Mouse (Mus musculus): Measurements from ENCODE around the gene Lrrtm4. TPM values are rescaled to one million over a fixed set of nuclear protein-coding genes. Genes with fewer than 3 reads are reported as not detected.

Gene Lrrtm4
- total and polyA plus RNA-seq, 3 experiments, result not detected

GRCm38 (mm10) chr6:80162585-80162984, 143.9 kb downstream of the Lrrtm4 start:
- Histone ChIP-seq H3K27me3 (ENCODE audit: control insufficient read depth in 1 of 2, insufficient read depth in 2 of 2, low read length in 2 of 2) (no peaks in the 10 kb centered on the region), H3K4me1 (ENCODE audit: control insufficient read depth in 1 of 2, insufficient read depth in 2 of 2, low read length in 2 of 2) (no peaks in the 10 kb centered on the region), H3K4me3 (ENCODE audit: control insufficient read depth in 1 of 2, insufficient read depth in 1 of 2, low read depth in 2 of 2, low read length in 2 of 2) (no peak overlapping the region), H3K9ac (ENCODE audit: control insufficient read depth, low read depth, low read length, poor library complexity, severe bottlenecking) (no peak overlapping the region), H3K27ac (ENCODE audit: control insufficient read depth, low read depth, low read length) (no peak overlapping the region), H3K9me3 (replicated peaks; ENCODE audit: insufficient read depth, low read length) (no peaks in the 10 kb centered on the region), H3K36me3 (ENCODE audit: control insufficient read depth in 1 of 2, insufficient read depth in 2 of 2, low read length in 2 of 2) (no peaks in the 10 kb centered on the region), H3K79me2 (ENCODE audit: control insufficient read depth, insufficient read depth, low read length, poor library complexity) (no peaks in the 10 kb centered on the region)
- DNase-seq (ENCODE audit: low read depth, low spot score), result no peak
- TF ChIP-seq POLR2A (IDR thresholded peaks at IDR 0.05; ENCODE audit: control insufficient read depth in 1 of 2, insufficient read depth in 1 of 2, low read depth in 1 of 2, low read length in 2 of 2, poor library complexity in 1 of 2), result no peak
- TF ChIP-seq MAFK (IDR thresholded peaks at IDR 0.05; ENCODE audit: borderline replicate concordance, low read depth, low read length), result no peak
- TF ChIP-seq HCFC1 (IDR thresholded peaks at IDR 0.05; ENCODE audit: low read depth, low read length), result no peak
- TF ChIP-seq POLR2AphosphoS2 (IDR thresholded peaks at IDR 0.05; ENCODE audit: low read length), result no peak
- no peak for TF ChIP-seq USF2 (IDR thresholded peaks at IDR 0.05; ENCODE audit: borderline replicate concordance in 1 of 2, insufficient read depth in 1 of 2, low read depth in 1 of 2, low read length in 2 of 2)
- TF ChIP-seq MAZ (IDR thresholded peaks at IDR 0.05; ENCODE audit: low read depth, low read length), result no peak
- TF ChIP-seq MXI1 (IDR thresholded peaks at IDR 0.05; ENCODE audit: low read depth, low read length), result no peak
- no peak for TF ChIP-seq UBTF (IDR thresholded peaks at IDR 0.05; ENCODE audit: borderline replicate concordance, insufficient read depth, low read depth, low read length)
- no peak for TF ChIP-seq BHLHE40 (IDR thresholded peaks at IDR 0.05; ENCODE audit: borderline replicate concordance, low read depth, low read length)
- no peak for TF ChIP-seq ETS1 (IDR thresholded peaks at IDR 0.05; ENCODE audit: low read depth, low read length)
- no peak for TF ChIP-seq ELF1 (IDR thresholded peaks at IDR 0.05; ENCODE audit: low read depth, low read length)
- TF ChIP-seq SIN3A (IDR thresholded peaks at IDR 0.05; ENCODE audit: low read length), result no peak

GRCm38 (mm10) chr6:80181916-80182315, 163.2 kb downstream of the Lrrtm4 start:
- Histone ChIP-seq H3K9me3 (replicated peaks; ENCODE audit: insufficient read depth, low read length) (no peaks in the 10 kb centered on the region), H3K79me2 (ENCODE audit: control insufficient read depth, insufficient read depth, low read length, poor library complexity) (no peaks in the 10 kb centered on the region), H3K9ac (ENCODE audit: control insufficient read depth, low read depth, low read length, poor library complexity, severe bottlenecking) (no peak overlapping the region), H3K4me1 (ENCODE audit: control insufficient read depth in 1 of 2, insufficient read depth in 2 of 2, low read length in 2 of 2) (no peaks in the 10 kb centered on the region), H3K36me3 (ENCODE audit: control insufficient read depth in 1 of 2, insufficient read depth in 2 of 2, low read length in 2 of 2) (no peaks in the 10 kb centered on the region), H3K4me3 (ENCODE audit: control insufficient read depth in 1 of 2, insufficient read depth in 1 of 2, low read depth in 2 of 2, low read length in 2 of 2) (no peak overlapping the region), H3K27ac (ENCODE audit: control insufficient read depth, low read depth, low read length) (no peak overlapping the region), H3K27me3 (ENCODE audit: control insufficient read depth in 1 of 2, insufficient read depth in 2 of 2, low read length in 2 of 2) (no peaks in the 10 kb centered on the region)
- no peak for DNase-seq (ENCODE audit: low read depth, low spot score)
- no peak for TF ChIP-seq HCFC1 (IDR thresholded peaks at IDR 0.05; ENCODE audit: low read depth, low read length)
- no peak for TF ChIP-seq GATA1 (IDR thresholded peaks at IDR 0.05; ENCODE audit: low read depth, low read length)
- TF ChIP-seq RAD21 (IDR thresholded peaks at IDR 0.05; ENCODE audit: low read depth, low read length), result no peak

- H3K4me3 ChIP-seq (ENCODE audit: control insufficient read depth in 1 of 2, insufficient read depth in 1 of 2, low read depth in 2 of 2, low read length in 2 of 2), result no peak overlapping the region
- no peak for TF ChIP-seq ZC3H11A (IDR thresholded peaks at IDR 0.05; ENCODE audit: low read depth, low read length)
- no peak for TF ChIP-seq HCFC1 (IDR thresholded peaks at IDR 0.05; ENCODE audit: low read depth, low read length)
- TF ChIP-seq ELF1 (IDR thresholded peaks at IDR 0.05; ENCODE audit: low read depth, low read length), result no peak
- no peak for TF ChIP-seq RAD21 (IDR thresholded peaks at IDR 0.05; ENCODE audit: low read depth, low read length)
- H3K9me3 ChIP-seq (replicated peaks; ENCODE audit: insufficient read depth, low read length), result no peaks in the 10 kb centered on the region
- no peak overlapping the region for H3K27ac ChIP-seq (ENCODE audit: control insufficient read depth, low read depth, low read length)
- H3K9ac ChIP-seq (ENCODE audit: control insufficient read depth, low read depth, low read length, poor library complexity, severe bottlenecking), result no peak overlapping the region
- no peaks in the 10 kb centered on the region for H3K36me3 ChIP-seq (ENCODE audit: control insufficient read depth in 1 of 2, insufficient read depth in 2 of 2, low read length in 2 of 2)
- no peak for DNase-seq (ENCODE audit: low read depth, low spot score)
- H3K27me3 ChIP-seq (ENCODE audit: control insufficient read depth in 1 of 2, insufficient read depth in 2 of 2, low read length in 2 of 2), result no peaks in the 10 kb centered on the region
- no peaks in the 10 kb centered on the region for H3K4me1 ChIP-seq (ENCODE audit: control insufficient read depth in 1 of 2, insufficient read depth in 2 of 2, low read length in 2 of 2)
- no peaks in the 10 kb centered on the region for H3K79me2 ChIP-seq (ENCODE audit: control insufficient read depth, insufficient read depth, low read length, poor library complexity)
Observed at GRCm38 (mm10) chr6:80182353-80182752, 163.7 kb downstream of the Lrrtm4 start.

All from MEL (cell line).